Mouse (Mus musculus) kidney, postnatal 4 days (tissue): ENCODE results near the gene 5330417C22Rik.
"Not testable (repeated sequence)": the region's sequence is repeated elsewhere in the genome, so short reads cannot be mapped to it uniquely, and the experiment has no call there.

Experiments used
- DNase-seq, 2 experiments: peaks; one replicate each; pipeline ENCODE4 v3.0.0; 2021; ENCODE audit warnings: mixed read lengths in 2 of 2

5330417C22Rik gene

DNA sequence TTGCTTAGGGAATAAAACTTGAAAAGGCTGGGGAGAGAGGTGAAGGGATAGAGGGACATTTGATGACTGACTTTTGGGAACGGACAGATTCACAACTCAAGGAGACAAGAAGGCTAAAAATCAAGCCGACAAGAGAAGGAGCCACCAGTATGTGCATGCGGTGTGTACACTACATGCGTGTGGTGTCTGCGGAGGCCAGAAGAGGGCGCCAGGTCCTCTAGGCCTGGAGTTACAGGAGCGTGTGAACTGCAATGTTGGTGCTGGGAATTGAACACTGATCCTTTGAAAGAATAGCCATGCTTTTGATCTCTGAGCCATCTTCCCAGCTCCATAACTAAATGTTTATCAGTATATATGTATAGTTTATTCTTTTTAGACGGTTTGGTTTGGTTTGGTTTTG is 7.8 kb downstream of the 5330417C22Rik start:
- DNase-seq: no peak

DNA sequence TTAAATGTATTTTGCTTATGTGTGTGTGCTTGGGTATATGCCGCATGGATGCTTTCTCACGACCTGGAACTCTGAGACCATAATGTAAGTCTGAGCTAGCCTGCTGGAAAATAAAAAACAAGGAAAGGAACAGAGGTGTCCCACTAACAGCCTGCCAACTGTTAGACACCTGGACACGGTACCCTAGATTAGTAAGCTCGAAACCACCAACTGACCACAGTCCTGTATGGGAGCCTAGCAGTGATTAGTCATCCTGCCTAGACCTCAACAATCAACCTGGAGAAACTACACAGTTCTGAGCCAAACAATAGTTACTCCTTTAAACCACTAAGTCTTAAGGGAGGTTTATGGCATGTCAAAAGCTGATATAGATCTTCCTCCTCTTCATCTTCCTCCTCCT is 12.9 kb downstream of the 5330417C22Rik start:
- DNase-seq: no peak

DNA sequence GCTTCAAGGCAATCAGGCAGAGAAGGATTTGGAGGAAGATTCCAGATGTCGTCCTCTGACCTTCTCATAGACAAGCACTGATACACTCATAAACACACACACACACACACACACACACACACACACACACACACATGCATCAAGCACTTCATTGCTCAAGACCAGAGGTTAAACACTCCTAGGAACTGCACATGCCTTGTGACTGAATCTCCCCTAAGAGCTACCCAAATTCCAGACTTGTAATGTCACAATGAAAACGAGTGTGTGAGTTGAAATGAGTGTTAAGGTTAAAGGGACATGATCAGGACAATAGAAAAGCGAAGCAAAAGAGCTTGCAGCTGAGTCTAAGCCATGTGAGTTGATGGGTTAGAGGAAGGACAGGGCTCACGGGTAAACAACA is 18.1 kb downstream of the 5330417C22Rik start:
- DNase-seq: no peak

DNA sequence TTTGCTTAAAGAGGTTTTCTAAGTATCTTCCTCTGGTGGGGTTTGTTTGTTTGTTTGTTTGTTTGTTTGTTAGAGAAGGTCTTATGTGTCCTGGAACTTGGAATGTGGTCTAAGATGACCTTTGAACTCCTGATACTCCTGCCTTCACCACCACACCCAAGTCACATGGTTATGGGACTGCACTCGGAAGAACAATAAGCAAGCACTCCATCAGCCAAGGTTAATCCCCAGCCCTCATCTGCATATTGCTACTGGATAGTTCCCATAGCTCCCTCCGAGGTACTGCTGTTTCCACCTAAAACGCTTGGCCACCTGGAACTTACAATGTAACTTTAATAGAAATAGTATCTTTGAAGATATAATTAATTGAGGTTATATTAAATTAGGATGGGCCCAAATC is 22.9 kb downstream of the 5330417C22Rik start:
- no peak for DNase-seq

DNA sequence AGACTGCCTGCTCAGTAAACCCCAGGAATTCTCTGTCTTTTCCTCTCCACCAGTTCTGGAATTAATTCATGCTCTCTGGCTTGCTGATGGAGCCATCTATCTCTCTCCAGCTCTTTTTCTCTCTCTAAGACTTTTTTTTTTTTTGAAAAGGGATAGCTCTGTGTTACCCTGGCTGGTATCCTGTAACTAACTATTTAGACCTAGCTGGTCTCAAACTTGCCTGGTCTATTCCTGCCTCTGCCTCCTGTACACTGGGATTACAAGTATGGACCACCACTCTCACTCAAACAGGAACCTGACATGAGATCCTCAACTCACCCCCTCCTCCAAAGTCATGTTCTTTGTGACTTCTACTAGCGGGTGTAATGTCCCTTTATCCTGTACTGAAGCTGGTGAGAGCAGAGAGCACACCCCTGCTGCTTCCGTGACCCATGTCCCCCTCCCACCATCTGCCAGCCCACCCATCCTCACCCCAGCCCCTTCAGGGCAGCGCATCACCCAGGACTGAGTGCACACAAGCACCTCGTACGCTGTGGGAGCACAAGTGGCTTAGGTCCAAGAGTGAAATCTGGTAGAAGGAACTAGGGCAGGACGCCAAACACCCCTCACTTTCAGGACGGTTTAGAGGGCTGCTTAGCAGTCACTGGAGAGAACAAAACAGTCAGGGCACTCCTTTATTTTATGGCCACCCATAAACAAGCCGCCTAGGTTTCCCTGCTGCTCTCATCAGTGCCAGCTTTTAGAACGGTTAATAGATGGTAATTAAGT is 25.4 kb downstream of the 5330417C22Rik start:
- peak; percentile 31 to 42 for DNase-seq

DNA sequence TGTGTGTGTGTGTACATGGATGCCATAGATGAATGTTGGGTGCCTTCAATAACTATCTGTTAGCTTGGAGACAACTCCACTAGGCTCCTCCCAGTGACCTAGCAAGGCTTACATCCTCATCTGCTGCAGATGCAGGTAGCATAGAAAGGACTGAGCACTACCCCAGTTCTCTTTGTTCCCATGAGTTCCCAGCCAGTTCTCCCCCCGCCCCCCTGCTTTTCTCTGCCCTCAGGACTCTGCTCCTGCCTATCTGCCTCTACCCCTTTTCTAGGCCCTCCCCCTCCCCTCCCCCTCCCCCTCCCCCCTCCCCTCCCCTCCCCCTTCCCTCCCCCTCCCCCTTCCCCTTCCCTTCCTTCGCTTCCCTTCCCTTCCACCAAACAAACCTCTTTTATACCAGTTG is 26.2 kb downstream of the 5330417C22Rik start:
- DNase-seq: no peak

DNA sequence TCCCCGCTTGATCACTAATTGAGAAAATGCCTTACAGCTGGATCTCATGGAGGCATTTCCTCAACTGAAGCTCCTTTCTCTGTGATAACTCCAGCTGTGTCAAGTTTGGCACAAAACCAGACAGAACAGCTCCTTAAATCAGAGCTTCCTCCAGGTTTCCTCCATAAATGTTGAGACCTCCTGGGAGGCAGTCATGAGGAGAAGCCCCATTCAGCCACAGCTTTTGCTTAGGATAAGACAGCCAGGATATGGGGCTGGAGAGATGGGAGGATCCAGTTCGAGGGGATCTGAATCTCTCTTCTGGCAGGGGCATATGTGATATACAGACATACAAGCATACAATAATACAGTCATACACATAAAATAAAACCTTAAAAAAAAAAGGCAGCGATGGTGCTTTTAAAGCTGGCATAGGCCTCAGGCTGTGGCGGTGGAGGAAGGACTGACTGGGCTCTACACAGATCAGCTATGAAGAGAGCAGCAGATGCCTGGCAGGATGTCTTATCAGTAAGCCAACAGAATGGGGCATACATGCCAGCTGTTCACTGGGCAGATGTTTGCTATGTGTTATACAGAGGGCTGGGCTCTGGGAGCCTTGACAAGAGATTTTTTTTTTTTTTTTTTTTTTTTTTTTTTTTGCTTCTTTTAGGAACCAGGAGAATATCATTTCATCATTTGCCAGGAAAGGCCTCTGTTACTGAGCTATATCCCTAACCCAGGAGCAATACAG is 27.4 kb downstream of the 5330417C22Rik start:
- no peak for DNase-seq

DNA sequence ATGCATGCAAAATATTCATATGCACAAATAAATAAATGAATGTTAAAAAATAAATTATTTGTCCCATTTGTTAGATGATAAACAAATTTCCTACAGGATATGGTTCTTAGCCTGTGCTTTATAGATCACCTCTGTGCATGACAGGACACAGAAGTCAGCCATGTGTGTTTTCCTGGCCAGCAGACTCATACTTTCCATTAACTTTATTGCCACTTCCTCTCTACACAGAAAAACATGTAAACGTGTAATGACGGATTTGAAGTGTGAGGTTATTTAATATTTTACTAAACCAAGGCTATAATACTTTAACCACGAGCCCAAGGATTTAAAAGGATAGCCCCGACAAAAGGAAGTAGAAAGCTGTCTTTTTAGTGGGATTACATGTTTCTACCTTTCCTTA is 32.4 kb downstream of the 5330417C22Rik start:
- DNase-seq: no peak

DNA sequence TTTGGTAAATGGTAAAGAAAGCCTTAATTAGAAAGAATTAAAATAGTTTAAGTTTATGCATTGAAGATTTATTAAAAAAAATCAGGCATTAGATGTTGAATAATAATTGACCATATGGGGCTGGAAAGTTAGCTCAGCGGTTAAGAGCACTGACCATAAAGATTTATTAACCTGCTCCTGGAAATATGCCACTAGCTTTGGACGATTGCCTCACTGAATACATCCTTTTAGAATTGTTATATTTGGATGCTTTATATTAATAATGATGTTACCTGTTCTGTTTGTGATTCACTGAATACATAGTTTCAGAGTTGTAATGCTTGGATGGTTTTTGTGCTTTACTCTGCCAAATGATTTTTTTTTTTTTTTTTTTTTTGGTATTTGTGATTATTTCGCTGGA is 34.9 kb downstream of the 5330417C22Rik start:
- not testable (repeated sequence) for DNase-seq

DNA sequence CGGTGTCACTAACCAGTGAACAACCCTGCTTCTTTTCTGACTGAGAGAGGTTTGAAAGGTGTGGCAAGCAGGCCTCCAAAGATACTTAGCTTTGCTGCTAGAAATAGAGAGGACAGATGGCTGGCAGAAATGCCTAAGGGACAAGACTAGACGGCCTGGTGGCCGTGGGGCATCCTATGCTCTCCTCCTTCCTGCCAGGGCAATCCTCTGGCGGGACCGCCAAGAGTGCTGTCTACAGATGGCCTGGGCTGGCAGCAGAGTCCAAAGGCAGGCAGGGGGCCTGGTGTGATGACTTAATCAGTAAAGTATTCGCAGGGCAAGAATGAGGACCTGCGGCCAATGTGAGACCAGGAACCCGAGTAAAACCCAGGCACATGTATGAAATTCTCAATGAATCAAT is 36.5 kb downstream of the 5330417C22Rik start:
- DNase-seq: peak in 1 of 2 experiments; percentile 51

DNA sequence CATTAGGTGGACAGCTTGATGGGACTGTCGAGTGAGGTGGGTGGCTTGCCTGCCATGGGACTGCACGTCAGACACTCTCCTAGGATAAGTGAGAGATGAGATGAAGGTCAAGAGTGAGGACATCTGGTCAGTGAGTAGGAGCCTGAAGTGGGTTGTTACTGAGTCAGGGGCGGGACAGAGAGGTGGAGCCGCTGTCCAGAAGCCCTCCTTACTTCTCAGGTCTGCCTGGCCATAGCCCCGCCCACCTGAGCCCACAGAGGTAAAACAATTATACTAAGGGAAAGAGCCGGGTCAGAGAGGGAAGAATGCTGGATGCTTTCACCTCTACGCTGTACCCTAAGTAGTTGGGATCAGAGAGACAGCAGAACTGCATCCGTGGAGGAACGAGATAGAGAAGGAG is 38.7 kb downstream of the 5330417C22Rik start:
- peak in 1 of 2 experiments; percentile 52 for DNase-seq

DNA sequence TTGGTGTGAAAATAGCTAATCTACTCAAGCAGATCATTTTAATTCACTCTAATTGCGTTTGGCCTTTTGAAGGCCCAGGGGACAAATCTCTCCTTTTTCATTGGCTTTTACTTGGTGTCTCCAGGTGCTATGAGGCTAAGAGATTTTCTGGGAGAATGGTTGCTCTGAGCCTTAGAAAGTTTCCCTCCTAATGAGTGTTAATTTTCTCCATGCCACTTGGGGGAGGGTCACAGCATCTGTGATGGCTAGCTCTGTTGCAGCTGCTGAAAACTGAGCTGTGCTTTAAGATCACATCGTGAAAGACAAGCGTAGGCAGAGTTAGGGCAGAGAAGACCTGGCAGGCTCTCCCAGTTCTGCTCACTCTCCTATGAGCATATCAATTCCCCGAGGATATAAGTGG is 40.9 kb downstream of the 5330417C22Rik start:
- no peak for DNase-seq

DNA sequence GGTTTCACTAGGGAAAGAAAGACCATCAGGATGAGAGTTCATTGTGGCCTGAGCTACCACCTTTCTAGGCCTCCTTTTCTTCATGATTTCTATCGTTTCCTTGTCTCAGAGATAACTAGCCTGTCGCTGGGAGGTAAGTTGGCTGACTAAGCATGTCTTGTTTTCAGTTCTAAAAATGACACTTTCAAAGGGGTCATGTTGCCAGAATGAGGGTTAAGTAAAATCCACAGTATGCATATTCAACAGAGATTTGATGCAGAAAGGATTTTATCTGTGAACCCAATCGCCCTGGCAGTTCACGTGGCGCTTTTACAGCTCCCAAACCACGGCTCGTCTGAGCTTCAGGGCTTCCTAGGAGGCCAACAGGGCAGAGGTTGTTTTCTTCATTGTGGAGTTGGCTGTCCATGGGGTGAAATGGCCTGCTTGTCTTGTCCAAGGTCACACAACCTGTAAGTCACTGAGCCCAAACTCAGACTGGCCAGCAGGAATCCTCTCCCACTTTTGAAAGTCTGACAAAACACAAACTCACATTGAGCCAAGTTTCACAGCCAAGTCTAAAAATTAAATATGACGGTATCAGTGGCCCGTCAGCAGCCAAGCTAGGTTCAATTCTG is 41.4 kb downstream of the 5330417C22Rik start:
- no peak for DNase-seq

DNA sequence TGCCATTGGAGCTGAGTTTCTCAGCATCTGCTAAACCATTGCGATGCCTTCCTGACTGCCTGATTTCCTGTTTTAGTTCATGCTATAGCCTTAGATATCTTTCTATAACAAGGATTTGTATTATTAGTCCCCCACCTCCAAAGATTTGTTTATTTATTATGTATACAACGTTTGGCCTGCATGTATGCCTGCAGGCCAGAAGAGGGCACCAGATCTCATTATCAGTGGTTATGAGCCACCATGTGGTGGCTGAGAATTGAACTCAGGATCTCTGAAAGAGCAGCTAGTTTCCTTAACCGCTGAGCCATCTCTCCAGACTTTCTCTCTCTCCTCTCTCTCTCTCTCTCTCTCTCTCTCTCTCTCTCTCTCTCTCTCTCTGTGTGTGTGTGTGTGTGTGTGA is 46.4 kb downstream of the 5330417C22Rik start:
- DNase-seq: no peak

DNA sequence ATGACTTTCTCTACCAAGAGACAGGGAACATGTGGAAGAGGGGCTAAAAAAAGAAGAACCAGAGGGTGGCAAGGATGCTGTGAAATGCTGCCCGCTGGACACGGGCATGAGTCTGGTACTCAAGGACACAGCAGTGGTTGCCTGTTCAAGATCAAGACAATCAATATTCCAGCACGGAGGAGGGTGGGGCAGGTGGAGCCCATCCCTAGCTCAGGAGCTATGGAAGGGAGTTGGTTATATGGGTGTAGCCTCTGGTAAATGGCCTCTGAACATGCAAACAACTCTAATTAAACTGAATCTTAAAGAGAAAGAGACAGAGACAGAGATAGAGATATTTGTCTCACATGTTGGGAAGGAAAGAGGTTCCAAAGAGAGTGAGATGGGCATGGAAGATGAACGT is 51.6 kb downstream of the 5330417C22Rik start:
- DNase-seq: no peak

DNA sequence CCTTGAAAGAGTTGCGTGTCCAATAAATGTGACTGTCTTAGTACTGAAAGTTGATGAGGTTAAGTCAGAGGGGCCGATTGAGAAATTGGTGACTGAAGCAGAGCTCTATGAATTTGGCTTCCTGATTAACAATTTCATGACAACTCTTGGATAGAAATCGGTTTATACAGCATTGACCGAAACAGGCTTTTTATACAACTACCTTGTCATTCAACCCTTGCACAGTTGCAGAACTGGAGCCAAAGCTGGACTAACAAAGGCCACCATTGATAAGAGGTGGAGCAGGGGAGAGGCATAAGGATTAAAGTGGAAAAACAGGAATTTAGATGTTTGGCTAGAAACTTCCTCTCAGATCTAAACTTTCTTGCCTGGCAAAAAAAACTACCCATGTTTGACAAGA is 57.5 kb downstream of the 5330417C22Rik start:
- no peak for DNase-seq

DNA sequence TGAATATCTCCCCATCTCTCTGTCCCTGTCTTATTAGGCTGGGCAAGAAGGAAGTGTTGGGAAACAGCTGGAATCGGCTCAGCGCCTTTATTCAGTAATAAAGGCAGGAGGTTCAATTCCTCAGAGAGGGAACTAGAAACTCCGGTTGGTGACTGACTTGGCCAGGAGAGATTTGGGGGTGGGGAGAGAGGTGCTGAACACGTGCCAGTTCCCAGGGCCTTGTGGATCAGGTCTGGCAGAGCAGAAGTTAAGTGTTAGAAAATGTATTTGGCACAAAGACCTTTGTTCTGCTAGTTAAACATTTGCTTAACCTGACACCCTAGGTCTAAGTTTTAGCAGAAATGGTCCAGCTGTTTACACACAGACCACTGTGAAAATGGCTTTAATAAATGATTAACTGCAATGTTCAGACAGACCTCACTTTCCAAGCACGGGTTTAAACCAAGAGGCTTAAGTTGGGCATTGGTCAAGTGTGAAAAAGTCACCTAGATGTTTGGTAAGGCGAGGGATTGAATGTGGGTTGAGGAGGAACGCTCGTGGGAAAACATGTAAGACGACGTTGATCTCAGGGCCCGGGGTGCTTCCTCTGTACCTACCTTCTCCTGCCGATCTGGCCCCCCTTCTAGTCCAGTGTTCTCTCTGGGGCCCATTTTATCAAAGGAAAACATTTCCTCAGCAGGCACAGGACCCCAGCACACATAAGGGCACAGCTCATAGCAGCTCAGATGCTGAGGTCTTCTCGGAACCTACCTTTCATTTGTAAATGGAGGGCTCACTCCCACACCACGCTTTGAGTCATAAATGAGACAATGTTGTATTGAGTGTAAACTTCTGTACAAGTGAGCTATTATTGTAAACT is 59.3 kb downstream of the 5330417C22Rik start:
- DNase-seq: peak; percentile 74 to 83

DNA sequence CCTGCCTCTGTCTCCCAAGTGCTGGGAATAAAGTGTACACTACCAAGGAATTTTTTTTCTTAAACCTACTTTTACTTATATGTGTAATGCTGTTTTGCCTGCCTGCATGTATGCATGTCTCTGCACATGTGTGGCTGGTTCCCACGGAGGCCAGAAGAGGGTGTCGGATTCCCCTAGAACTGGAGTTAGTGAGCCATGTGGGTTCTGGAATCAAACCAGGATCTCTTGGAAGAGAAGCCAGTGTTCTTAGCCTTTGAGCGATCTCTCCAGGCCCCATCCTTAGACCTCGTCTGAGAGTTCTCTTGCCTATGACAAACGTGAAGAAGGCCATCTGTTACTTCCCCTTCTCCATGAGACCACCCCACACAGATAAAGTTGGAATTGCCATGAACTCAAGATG is 60.8 kb downstream of the 5330417C22Rik start:
- DNase-seq: peak in 1 of 2 experiments; percentile 25

DNA sequence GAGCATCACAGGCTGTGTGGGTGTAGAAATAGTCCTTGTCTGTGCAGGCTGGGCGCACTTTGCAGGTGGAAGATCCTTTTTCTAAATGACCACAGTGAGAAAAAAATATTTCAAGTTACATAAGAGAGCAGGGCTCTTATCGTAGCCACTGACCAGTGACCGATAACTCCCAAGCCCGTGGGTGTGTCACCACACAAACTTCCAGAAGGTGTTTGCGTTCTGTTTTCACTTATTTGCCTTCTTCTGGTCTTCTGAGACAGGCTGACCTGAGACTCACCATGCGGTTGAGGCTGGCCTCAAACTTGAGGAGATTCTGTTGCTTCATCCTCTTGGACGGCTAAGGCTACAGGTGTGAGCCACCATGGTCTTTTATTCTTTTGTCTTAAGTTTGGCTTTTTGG is 61.4 kb downstream of the 5330417C22Rik start:
- DNase-seq: no peak

DNA sequence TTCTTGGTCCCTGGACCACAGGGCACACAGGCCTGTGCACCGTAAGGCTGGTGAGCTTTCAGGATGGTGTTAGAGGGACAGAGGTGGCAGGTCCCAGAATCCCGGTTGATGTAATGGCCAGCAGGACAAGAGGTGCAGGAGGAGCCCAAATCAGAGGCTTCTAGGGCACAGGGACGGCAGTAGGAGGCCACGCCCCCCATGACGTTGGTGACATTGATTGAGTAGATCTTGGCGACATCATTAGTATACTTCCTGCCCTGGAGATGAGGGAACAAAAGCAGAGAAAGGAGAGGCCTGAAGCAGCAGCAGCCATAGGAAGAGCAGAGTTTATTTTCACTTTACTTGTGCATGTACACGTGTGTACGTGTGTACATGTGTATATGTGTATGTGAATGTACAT is 68.6 kb downstream of the 5330417C22Rik start:
- DNase-seq: peak; percentile 53 to 65

DNA sequence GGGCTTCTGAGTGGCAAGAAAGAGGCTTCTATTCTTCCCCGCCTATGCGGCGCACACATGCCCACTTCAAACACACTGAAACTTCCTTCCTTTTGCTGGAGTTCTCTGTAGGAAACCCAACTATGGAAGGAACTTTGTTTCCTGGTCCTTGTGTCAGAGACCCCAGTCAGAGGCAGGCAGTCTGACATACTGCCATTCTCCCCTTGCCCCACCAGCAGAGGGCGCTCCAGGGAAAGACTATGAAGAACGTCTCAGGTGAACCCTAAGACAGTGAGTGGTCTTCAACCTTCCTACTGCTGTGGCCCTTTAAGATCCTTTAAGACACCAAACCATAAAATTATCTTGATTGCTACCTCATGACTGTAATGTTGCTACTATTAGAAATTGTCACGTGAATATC is 69.9 kb downstream of the 5330417C22Rik start:
- DNase-seq: peak; percentile 74 to 75

DNA sequence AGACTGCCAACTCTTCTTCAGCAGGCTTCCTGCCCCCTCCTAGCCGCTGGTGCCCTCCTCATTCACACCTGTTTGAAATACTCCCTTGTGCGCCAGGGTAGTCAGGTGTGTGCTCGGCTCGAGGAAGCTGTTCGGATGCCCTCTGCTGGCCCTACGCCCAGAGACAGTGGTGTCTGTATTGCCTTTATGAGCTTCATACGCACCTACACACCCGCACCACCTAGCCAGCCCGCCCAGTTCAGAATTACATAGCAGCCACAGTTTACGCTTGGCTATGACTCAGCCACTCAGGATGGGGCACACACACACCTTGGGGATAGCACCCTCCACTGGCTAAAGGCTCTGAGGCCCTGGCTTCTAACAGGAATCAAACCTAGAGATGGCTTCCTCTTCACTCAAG is 77.5 kb downstream of the 5330417C22Rik start:
- DNase-seq: peak; percentile 66 to 77

DNA sequence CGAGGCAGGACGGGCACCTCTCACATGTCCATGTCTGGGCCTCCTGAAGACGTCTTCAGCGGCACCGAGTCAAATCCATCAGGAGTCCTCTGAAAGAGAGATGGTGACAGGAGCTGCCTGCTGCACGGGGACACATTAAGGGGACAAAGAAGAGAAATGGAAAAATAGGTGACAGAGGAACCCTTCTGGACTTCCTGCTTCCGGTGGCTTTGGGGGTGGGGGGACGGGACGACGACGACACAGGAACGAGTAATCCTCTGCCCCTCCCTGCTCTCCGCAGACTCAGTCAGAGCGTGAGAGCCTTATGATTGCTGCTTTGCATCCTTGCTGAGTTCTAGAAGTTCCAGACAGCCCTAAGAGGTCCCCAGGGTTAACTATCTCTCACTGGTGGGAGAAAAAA is 78.0 kb downstream of the 5330417C22Rik start:
- DNase-seq: no peak
